Mouse (Mus musculus) induced T-regulatory cell, adult 2 months (primary cell): ENCODE measurements around the gene Pnpla6.

ENCODE experiments used
- DNase-seq: peaks from one replicate; pipeline ENCODE4 v3.0.0-alpha.2; 2012; ENCODE audit warnings: low read depth

Gene Pnpla6

DNA sequence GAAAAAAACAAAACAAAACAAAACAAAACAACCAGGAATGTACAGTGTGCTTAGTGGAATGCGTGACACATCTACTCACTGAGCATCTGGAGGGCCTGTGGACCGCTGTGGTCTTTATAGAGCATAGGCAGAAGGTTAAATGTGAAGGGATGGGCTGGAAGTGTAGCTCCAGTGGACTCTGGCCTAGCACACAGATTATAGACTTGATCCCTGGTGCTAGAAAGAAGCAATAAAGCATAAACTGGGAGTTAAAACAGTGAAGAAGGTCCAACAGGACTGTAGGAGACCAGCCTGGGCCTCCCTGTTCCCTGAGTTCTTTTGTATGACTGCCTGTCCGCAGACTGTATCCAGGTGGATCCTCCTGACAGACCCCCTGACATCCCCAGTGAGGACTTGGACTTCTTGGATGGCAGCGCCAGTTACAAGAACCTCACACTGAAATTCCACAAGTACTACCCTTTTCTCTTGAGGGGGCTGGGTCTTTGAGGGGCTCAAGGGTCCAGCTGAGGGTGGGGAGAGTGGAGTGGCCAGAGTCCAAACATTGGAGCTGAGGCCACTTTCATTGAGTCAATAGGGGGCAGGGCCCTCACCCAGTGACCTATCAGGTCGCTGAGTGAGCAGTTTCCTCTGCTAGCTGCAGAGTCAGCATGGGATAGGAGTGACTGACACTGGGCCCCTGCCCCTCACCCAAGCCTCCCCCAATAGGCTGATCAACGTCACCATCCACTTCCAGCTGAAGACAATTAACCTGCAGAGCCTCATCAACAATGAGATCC is 7.0 kb upstream of the Pnpla6 start:
- DNase-seq = no peak

DNA sequence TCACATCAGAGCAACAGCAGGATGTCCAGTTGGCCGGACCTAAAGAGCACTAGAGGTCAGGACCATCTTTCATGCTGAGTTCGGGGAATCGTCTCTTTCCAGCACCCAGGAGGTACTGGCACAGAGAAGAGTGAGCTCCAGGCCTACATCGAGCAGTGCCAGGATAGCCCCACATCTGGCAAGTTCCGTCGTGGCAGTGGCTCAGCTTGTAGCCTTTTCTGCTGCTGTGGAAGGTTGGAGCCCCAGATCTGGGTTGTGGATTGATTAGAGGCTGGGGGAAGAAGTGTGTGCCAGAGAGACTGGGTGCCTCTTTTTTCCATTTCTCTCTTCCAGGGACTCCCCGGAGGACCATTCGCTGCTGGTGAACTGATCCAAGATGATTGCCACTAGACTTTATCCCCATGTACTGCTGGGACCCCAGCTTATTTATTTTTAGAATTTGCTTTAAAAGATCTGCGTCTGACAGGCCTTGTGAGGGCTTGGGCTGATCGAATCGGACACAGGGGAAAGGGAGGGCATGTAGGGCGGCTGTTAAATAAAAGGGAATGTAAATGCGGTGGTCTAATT is 420 bp upstream of the Pnpla6 start:
- DNase-seq = peak; percentile 14

DNA sequence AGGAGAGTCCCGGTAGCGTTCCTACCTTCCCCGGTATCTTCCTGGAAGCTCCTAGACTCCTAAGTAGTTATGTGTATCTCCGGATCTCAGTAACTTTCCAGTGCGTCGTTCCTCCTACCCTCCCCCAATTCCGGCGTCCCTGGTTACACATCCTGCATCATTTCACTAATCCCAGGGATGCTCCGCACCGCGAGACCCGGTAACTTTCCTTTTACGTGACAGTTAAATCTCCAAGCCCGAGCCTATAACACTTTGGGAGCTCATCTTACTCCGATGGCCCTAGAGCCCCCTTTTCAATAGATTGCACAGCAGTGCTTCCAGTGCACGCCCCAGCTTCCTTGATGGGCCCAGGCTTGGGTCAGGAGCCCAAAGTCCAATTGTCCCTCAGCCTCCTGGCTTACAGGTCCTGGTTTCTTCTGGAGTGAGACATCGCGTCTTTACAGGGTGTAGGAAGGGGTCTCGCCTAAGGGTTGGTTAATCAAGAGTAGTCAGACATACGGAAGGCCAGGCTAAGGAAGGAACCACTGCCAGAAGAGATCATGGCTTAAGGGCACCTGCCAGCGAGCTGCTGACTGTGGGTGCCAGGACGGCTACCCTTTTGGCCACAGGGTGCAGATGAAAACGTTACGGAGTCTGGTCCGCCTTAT is 710 bp downstream of the Pnpla6 start:
- peak; percentile 71 for DNase-seq

DNA sequence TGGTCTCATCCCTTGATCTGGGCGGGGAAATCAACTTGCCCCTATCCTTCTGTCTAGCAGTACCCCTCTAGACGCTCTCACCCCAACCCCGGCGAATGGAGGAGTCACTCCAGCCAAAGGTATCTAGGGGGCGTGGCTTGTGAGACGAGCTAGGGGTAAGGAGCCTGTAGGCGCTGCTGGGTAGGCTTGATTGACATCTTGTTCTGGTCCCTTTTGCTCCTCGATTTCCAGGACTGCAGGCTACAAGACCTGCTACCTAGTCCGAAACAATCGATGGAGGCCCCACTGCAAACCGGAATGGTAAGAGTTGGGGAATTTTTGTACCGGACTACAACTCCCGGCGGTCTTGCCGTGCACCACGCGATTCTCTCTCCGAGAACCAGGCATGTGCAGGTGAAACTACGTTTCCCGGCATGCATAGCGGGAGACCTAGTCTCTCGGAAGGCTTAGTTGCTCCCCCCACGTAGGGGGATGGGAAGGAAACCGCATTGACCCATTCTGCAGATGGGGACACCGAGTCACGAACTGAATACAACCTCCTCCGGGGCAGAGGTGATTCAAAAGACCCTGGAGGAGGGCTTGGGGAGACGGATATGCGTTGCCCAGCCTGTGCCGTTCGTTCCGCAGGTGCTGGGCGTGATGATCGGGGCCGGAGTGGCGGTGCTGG is 1.4 kb downstream of the Pnpla6 start:
- DNase-seq = peak; percentile 96

DNA sequence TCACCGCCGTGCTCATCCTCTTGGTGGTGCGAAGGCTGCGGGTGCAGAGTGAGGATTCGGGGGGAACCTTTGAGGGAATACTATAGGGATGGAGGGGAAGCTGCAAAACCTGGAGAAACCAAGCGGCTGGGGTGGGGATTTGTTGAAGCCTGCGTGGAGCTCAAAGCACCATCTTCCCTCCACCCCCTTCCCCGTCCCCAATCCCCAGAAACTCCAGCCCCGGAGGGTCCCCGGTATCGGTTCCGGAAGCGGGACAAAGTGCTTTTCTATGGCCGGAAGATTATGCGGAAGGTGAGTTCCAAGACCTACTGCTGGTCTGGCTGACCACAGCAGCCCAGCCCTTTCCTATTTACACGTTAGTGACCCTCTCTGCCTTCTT is 1.9 kb downstream of the Pnpla6 start:
- DNase-seq = no peak

GRCm38 (mm10) chr8:3522007-3522697 is 7.0 kb downstream of the Pnpla6 start:
- no peak for DNase-seq

DNA sequence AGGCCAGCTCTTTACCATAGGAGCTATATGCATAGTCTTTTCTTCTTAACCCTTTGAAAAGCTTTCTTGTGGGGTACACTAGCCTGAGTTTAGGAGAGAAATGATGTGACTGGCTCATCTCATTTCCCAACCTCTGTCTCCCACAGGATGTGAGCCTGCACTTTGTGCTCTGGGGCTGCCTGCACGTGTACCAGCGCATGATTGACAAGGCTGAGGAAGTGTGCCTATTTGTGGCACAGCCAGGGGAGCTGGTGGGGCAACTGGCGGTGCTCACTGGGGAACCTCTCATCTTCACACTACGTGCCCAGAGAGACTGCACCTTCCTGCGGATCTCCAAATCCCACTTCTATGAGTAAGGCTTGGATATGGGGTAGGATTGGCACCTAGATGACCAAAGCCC is 15.6 kb downstream of the Pnpla6 start:
- DNase-seq = no peak

- DNase-seq = no peak
Observed at GRCm38 (mm10) chr8:3531936-3532335, 16.8 kb downstream of the Pnpla6 start.

- DNase-seq = peak; percentile 55
Observed at GRCm38 (mm10) chr8:3536053-3536841, 21.1 kb downstream of the Pnpla6 start.

GRCm38 (mm10) chr8:3536940-3537339 is 21.8 kb downstream of the Pnpla6 start:
- DNase-seq = no peak

DNA sequence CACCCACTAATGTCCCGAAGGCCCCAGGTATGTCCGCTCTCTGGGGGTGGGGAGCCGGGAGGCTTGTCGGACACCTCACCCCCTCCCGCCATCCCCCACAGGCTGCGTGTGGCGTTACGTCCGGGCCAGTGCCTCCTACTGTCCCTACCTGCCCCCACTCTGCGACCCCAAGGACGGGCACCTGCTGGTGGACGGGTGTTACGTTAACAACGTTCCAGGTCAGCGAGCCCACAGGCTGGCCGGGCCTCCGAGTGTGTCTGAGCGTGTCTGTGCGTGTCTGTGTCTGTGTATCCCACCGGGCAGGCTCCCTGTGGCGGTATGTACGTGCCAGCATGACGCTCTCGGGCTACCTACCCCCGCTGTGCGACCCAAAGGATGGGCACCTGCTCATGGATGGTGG is 22.5 kb downstream of the Pnpla6 start:
- no peak for DNase-seq

- DNase-seq = no peak
Observed at GRCm38 (mm10) chr8:3539146-3539545, 24.0 kb downstream of the Pnpla6 start.

GRCm38 (mm10) chr8:3540076-3540475 is 24.9 kb downstream of the Pnpla6 start:
- no peak for DNase-seq

- DNase-seq = no peak
Observed at GRCm38 (mm10) chr8:3546511-3546910, 31.3 kb downstream of the Pnpla6 start.

GRCm38 (mm10) chr8:3552240-3552639 is 37.1 kb downstream of the Pnpla6 start:
- no peak for DNase-seq

DNA sequence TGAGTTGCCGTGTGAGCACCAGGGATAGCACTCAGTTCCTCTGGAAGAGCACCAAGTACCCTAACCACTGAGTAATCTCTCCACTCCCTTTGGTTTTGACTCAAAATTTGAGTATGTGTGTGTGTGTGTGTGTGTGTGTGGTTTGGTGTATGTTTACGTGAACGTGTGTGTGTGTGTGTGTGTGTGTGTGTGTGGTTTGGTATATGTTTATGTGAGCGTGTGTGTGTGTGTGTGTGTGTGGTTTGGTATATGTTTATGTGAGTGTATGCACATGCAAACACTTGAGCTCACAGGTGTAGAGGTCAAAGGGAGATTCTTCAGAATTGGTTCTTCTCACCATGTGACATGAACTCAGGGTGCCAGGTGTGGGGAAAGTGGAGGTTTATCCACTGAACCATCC is 40.9 kb downstream of the Pnpla6 start:
- DNase-seq = peak; percentile 14

DNA sequence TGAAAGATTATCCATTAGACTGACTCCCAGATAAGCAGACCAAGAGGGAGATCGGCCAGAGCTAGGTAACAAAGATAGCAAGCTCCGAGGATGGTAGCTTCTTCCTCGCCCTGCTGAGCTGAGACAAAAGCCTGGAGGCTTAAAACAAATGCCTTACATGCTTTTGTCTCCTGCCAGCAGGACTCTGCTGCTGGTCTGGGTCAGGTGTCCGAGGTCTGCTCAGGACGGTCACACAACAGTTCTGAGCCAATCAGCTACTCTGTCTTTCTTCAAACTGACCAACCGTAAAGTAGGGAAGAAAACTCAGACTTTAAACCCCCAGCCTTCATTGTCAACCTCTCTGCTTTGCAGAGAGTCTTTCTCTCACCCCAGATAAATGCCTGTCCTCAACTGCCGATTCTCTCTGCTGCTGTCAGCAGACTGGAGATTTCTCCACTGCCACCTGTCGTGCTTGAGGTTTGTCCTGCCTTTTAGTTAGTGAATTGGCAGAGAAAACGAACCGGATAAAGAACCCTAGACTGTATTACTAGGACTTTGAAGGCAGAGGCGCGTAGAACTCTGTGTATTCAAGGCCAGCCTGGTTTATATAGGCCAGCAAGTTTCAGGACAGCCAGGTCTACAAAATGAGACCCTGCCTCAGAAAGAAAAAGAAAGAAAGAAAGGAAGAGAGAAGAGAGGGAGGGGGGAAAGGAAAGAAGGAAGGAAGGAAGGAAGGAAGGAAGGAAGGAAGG is 52.6 kb downstream of the Pnpla6 start, which contains the start of gene C330021F23Rik:
Gene C330021F23Rik (plus strand): TSS at position 350 of the 731 bp plus-strand sequence.
- no peak for DNase-seq

DNA sequence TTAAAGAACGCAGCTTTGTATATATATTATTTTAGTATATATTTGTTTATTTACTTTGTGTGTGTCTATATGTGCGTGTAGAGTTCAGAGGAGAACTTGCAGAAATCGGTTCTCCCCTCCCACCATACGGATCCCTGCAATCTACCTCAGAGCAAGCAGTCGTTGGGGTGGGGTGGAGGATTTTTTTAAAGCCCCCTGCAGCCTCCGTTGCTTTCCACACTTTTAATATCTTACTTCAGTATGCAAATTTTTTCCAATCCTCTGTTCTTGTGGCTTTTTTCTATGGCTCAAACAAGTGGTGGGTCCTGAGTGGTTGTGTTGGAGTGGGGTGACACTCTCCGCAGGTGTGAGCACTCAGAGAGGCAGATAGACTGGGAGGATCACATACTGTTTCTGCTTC is 53.2 kb downstream of the Pnpla6 start:
- no peak for DNase-seq

GRCm38 (mm10) chr8:3569784-3570183 is 54.6 kb downstream of the Pnpla6 start:
- DNase-seq = no peak

DNA sequence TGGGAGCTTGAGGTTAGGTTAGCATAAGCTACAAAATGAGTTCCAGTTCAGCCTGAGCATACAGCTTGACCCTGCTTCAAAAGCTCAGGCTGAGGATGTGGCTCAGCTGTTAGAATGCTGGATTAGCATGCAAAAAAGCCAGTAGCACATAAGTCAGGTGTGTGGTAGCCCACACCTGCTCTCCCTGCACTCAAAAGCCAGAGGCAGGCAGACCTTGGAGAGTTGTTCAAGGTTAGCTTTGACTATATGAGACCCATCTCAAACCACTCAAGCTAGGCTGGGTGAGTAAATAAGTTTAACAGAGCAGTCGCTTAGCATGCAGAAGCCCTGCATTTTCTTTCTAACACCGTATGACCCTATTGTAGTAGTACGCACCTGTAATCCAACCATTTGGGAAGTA is 59.4 kb downstream of the Pnpla6 start:
- no peak for DNase-seq
